Mouse (Mus musculus): ENCODE results near the gene Cops3.
A peak's percentile ranks its signal among the peaks of the same experiment; 100 is the strongest.

- TF ChIP-seq CTCF (IDR thresholded peaks at IDR 0.05), result peak; percentile 99
- no peak for TF ChIP-seq EP300 (IDR thresholded peaks at IDR 0.05)
Observed at GRCm38 (mm10) chr11:59778181-59778873, 61.3 kb downstream of the Cops3 start.

Measured in lung, postnatal 0 days (tissue).